Mouse (Mus musculus) ES-E14 (cell line): ENCODE measurements around the gene St3gal2. TPM values are rescaled to one million over a fixed set of nuclear protein-coding genes. Genes with fewer than 3 reads are reported as not detected.

Experiments
- DNase-seq: peaks from one replicate; pipeline ENCODE4 v3.0.0-alpha.2; 2013; ENCODE audit warnings: low read depth, low spot score
- H3K27ac ChIP-seq: 2 replicates; pipeline ENCODE4 v1.5.1; 2012; ENCODE audit warnings: low read depth, mild to moderate bottlenecking, low read length, moderate library complexity, mixed read lengths; ENCODE audit not compliant: poor library complexity, insufficient read depth, severe bottlenecking
- H3K36me3 ChIP-seq: 2 replicates; pipeline ENCODE4 v1.6.1; 2012; ENCODE audit warnings: mild to moderate bottlenecking, low read length, moderate library complexity, mixed read lengths; ENCODE audit not compliant: control insufficient read depth, poor library complexity, insufficient read depth, severe bottlenecking
- H3K4me1 ChIP-seq, 2 experiments: fragments of 150-350 bp in 1 of 2; sonication (generic) in 1 of 2; 2 replicates each; pipeline ENCODE4 v1.6.1; 2012; ENCODE audit warnings: low read length in 2 of 2, mild to moderate bottlenecking in 1 of 2, mixed read lengths in 1 of 2; ENCODE audit not compliant: control insufficient read depth in 2 of 2, insufficient read depth in 2 of 2, poor library complexity in 1 of 2
- H3K4me3 ChIP-seq, 2 experiments: fragments of 150-350 bp in 1 of 2; sonication (generic) in 1 of 2; 2 replicates each; pipeline ENCODE4 v1.5.1; 2012; ENCODE audit warnings: low read length in 2 of 2, low read depth in 1 of 2, mild to moderate bottlenecking in 1 of 2, mixed read lengths in 1 of 2; ENCODE audit not compliant: insufficient read depth in 1 of 2, poor library complexity in 1 of 2, severe bottlenecking in 1 of 2
- H3K9ac ChIP-seq: 2 replicates; pipeline ENCODE4 v1.6.1; 2012; ENCODE audit warnings: low read depth, mild to moderate bottlenecking, low read length, mixed read lengths; ENCODE audit not compliant: poor library complexity, insufficient read depth, severe bottlenecking
- H3K9me3 ChIP-seq: fragments of 150-350 bp; sonication (generic); 2 replicates; pipeline ENCODE4 v1.6.1; 2012; ENCODE audit warnings: low read depth, mild to moderate bottlenecking, low read length; ENCODE audit not compliant: control insufficient read depth, insufficient read depth
- CHD2 ChIP-seq: IDR thresholded peaks from 2 replicates; pipeline ENCODE4 v1.6.1; 2014; ENCODE audit warnings: mild to moderate bottlenecking, low read depth, low read length, inconsistent platforms
- HCFC1 ChIP-seq: IDR thresholded peaks from 2 replicates; pipeline ENCODE4 v1.6.1; 2012; ENCODE audit warnings: low read length, inconsistent platforms, borderline replicate concordance; ENCODE audit not compliant: insufficient read depth
- MAFK ChIP-seq: IDR thresholded peaks from 2 replicates; pipeline ENCODE4 v1.6.1; 2014; ENCODE audit warnings: mild to moderate bottlenecking, low read depth, low read length, inconsistent platforms; ENCODE audit not compliant: insufficient read depth
- ZC3H11A ChIP-seq: IDR thresholded peaks from 2 replicates; pipeline ENCODE4 v1.6.1; 2012; ENCODE audit warnings: low read depth, mild to moderate bottlenecking, inconsistent platforms, low read length, borderline replicate concordance
- ZNF384 ChIP-seq: IDR thresholded peaks from 2 replicates; pipeline ENCODE4 v1.6.1; 2012; ENCODE audit warnings: low read depth, low read length, inconsistent platforms
- in situ Hi-C, 2 experiments: fragments of 600-800 bp; cut with MboI; formaldehyde crosslinking; loops; one replicate each; pipeline ENCODE4 v1.15.1; 2025; ENCODE audit warnings: low sequenced_read_pairs in 2 of 2, inconsistent platforms in 1 of 2; ENCODE audit not compliant: unreplicated experiment in 2 of 2
- total RNA-seq: library from RNA; depleted of rRNA; stranded (reverse); fragments of 300-350 nt; gene quantifications from 2 replicates; pipeline ENCODE4 v1.2.3, GENCODE M21; 2012

Gene St3gal2
- total RNA-seq, 1 experiment: 12.4 TPM

DNA sequence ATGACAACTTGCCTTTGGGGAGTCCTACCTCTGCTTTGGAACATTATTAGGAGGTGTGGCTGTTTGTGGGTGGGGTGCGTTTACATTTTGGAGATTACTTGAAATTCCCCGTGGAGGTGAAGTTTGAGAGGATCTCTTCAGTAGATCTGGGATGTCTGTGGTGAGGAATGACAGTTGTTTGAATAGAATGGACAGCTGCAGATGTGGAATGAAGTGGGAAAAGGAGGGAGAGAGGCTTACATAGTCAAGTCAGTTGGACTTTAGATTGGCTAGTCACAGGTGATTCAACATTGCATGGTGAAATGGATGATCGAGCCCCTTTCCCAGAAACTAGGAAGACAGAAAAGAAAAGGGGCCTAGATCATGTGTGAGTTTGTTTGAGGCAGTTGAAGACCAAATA lies 12.7 kb downstream of the St3gal2 start:
- in situ Hi-C loops: no loop called here
- no peak overlapping the region for H3K9ac ChIP-seq
- TF ChIP-seq CHD2 (no peak), MAFK (no peak), ZC3H11A (no peak)
- H3K27ac ChIP-seq: no peak overlapping the region
- no peaks in the 10 kb centered on the region for H3K9me3 ChIP-seq
- H3K36me3 ChIP-seq: no peaks in the 10 kb centered on the region
- H3K4me3 ChIP-seq: no peak overlapping the region
- no peak for DNase-seq
- peaks cover 5 to 10% of the 10 kb centered on the region in 2 experiments; a peak in 2 of 4 replicates for H3K4me1 ChIP-seq

DNA sequence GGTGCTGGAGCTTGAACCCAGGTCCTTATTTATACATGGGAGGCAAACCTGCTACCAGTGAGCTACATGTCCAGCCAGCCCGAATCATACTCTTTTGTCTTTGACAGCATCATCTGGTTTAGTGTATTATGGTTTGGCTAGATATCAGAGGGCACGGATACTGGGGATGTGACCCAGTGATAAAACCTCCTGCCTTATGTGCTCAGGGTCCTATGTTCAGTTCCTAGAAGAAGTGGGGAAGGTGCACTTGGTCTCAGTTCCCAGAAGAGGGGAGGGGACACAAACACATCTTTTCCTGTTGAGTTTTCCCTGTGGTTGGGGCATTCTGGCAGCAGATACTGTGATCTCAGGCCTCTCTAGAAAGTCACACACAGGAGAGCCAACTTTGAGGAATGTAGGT lies 13.6 kb downstream of the St3gal2 start:
- no peak overlapping the region for H3K27ac ChIP-seq
- H3K36me3 ChIP-seq: no peaks in the 10 kb centered on the region
- in situ Hi-C loops: no loop called here
- TF ChIP-seq CHD2 (no peak), ZNF384 (no peak), MAFK (no peak), ZC3H11A (no peak), HCFC1 (no peak)
- no peak for DNase-seq
- H3K4me1 ChIP-seq: peaks cover 5 to 10% of the 10 kb centered on the region in 2 experiments; a peak in 3 of 4 replicates
- H3K9me3 ChIP-seq: no peaks in the 10 kb centered on the region
- no peak overlapping the region for H3K4me3 ChIP-seq
- H3K9ac ChIP-seq: no peak overlapping the region

DNA sequence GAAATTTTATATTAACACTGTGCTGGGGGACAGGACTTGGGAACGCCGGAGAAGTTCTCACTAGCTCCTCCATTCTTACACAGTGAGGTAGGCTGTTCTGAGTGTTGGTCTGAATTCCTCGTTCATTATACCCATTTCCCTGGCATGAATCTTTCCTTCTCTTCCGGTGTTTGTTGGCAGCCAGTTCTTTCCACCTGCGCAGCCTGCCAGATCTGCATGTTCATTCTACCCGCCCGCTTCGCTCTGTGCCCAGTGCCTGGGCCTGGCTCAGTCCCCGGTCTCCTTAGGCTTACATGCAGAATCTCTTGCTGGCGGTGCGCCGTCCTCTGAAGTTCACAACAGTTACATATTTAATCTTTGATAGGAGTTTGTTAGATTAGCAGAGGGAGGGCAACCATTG lies 16.5 kb downstream of the St3gal2 start:
- TF ChIP-seq CHD2: no peak
- no peak for TF ChIP-seq MAFK
- no peak for TF ChIP-seq ZC3H11A
- H3K9me3 ChIP-seq: no peaks in the 10 kb centered on the region
- H3K4me3 ChIP-seq: no peak overlapping the region
- peaks cover 4 to 9% of the 10 kb centered on the region in 2 experiments; a peak in 2 of 4 replicates for H3K4me1 ChIP-seq
- H3K36me3 ChIP-seq: peaks cover 2% of the 10 kb centered on the region; the same call in 1 of the 2 replicates
- H3K27ac ChIP-seq: no peak overlapping the region
- no peak for DNase-seq
- in situ Hi-C loops: no loop called here
- H3K9ac ChIP-seq: no peak overlapping the region

DNA sequence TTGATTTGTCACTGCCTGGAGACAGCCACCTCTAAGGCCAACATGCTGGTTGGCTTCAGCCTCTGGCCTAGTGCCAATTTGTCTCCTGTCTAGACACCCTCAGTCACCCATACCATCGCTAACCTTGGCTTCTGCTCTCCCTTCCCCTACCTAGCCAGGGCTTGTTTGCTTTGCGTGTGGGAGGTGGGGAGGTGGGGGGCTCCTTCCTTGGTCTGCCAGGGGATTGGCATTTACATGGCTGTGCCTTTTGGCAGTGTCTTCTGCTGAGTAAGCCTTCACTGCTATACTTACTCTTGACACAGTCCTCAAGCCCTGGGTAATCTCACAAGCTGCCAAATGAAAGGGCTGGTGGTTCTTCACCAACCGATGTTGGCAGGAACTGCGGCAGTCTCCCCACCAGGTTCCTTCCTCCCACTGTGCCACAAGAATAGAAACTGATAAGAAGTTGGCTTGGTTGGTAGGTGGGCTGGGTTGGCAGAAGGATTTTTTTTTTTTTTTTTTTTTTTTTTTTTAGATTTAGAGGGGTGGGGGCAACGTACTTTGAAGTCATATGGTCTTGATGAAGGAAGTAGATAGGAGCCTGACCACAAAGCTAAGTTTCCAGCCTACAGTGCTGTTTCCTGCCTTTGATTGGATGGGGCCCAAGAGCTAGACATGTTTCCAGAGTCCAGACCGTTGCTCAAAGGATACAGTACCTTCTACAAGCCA lies 19.3 kb downstream of the St3gal2 start:
- in situ Hi-C loops: no loop called here
- peaks cover 2 to 4% of the 10 kb centered on the region in 2 experiments; a peak in 2 of 4 replicates for H3K4me1 ChIP-seq
- no peak for TF ChIP-seq HCFC1
- no peak for TF ChIP-seq CHD2
- no peak for TF ChIP-seq ZNF384
- no peak for TF ChIP-seq ZC3H11A
- no peak for TF ChIP-seq MAFK
- H3K4me3 ChIP-seq: no peak overlapping the region
- no peak overlapping the region for H3K9ac ChIP-seq
- H3K27ac ChIP-seq: no peak overlapping the region
- no peak for DNase-seq
- no peaks in the 10 kb centered on the region for H3K9me3 ChIP-seq
- H3K36me3 ChIP-seq: peaks cover 2% of the 10 kb centered on the region; the same call in 1 of the 2 replicates
